10 mouse cellular contexts compared by ENCODE assay signal in genomic region chr3:31437970-31438369, GRCm38 (mm10).
DNase-seq lines count a peak whose midpoint lies in the region; ATAC-seq and TF ChIP-seq lines count a peak whose summit lies in the region.
"Had no signal": no experiment of that assay in that cellular context is flagged by ENCODE, and none has a peak within 500 bp of the region (broad histone marks: within the 10 kb centered on the region; RNA-seq: fewer than 3 reads in every experiment).

No protein-coding gene starts in this region.

- ATAC-seq in hindbrain, embryonic 15.5 days (ENCODE audit: low FRiP score, low read depth): peak; percentile 45; the same call in 1 of the 2 replicates
- no peak for ATAC-seq in hindbrain, embryonic 12.5 days (ENCODE audit: low FRiP score)
- ATAC-seq in midbrain, postnatal 0 days (ENCODE audit: low FRiP score): no peak
- ATAC-seq in midbrain, embryonic 15.5 days (replicated peaks): no peak
- ATAC-seq in forebrain, embryonic 16.5 days: no peak

- no peak overlapping the region for H3K4me2 ChIP-seq in hindbrain, embryonic 15.5 days
- no peak overlapping the region for H3K4me2 ChIP-seq in hindbrain, embryonic 12.5 days (replicated peaks)
- H3K4me2 ChIP-seq in midbrain, postnatal 0 days (ENCODE audit: low read depth, low read length, poor library complexity, severe bottlenecking): no peak overlapping the region
- H3K4me2 ChIP-seq in midbrain, embryonic 15.5 days: no peak overlapping the region
- no peak overlapping the region for H3K4me2 ChIP-seq in forebrain, embryonic 16.5 days (ENCODE audit: low read length)
- H3K4me2 ChIP-seq: embryonic facial prominence, embryonic 13.5 days had no signal

- WGBS in hindbrain, embryonic 15.5 days: 73% methylated on average over 3 of the region's 3 CpGs
- 79% methylated on average over 3 of the region's 3 CpGs for WGBS in hindbrain, embryonic 12.5 days
- 64% methylated on average over 3 of the region's 3 CpGs for WGBS in midbrain, postnatal 0 days
- 61% methylated on average over 3 of the region's 3 CpGs for WGBS in midbrain, embryonic 15.5 days
- 75% methylated on average over 3 of the region's 3 CpGs for WGBS in forebrain, embryonic 16.5 days

- no peaks in the 10 kb centered on the region for H3K4me1 ChIP-seq in hindbrain, embryonic 15.5 days (replicated peaks)
- no peaks in the 10 kb centered on the region for H3K4me1 ChIP-seq in hindbrain, embryonic 12.5 days
- H3K4me1 ChIP-seq in midbrain, postnatal 0 days (ENCODE audit: insufficient read depth, low read length): no peaks in the 10 kb centered on the region
- no peaks in the 10 kb centered on the region for H3K4me1 ChIP-seq in midbrain, embryonic 15.5 days
- no peaks in the 10 kb centered on the region for H3K4me1 ChIP-seq in forebrain, embryonic 16.5 days (replicated peaks; ENCODE audit: control insufficient read depth, insufficient read depth, low read length)
- H3K4me1 ChIP-seq: embryonic facial prominence, embryonic 13.5 days had no signal

- H3K9me3 ChIP-seq in hindbrain, embryonic 15.5 days: no peaks in the 10 kb centered on the region
- no peaks in the 10 kb centered on the region for H3K9me3 ChIP-seq in hindbrain, embryonic 12.5 days (replicated peaks)
- no peaks in the 10 kb centered on the region for H3K9me3 ChIP-seq in midbrain, postnatal 0 days (ENCODE audit: low read length)
- H3K9me3 ChIP-seq in midbrain, embryonic 15.5 days: no peaks in the 10 kb centered on the region
- H3K9me3 ChIP-seq in forebrain, embryonic 16.5 days (ENCODE audit: control insufficient read depth, low read length): no peaks in the 10 kb centered on the region
- H3K9me3 ChIP-seq: embryonic facial prominence, embryonic 13.5 days had no signal

- no peak overlapping the region for H3K4me3 ChIP-seq in hindbrain, embryonic 15.5 days
- no peak overlapping the region for H3K4me3 ChIP-seq in hindbrain, embryonic 12.5 days
- no peak overlapping the region for H3K4me3 ChIP-seq in midbrain, postnatal 0 days (ENCODE audit: low read depth, low read length)
- no peak overlapping the region for H3K4me3 ChIP-seq in midbrain, embryonic 15.5 days
- no peak overlapping the region for H3K4me3 ChIP-seq in forebrain, embryonic 16.5 days (replicated peaks; ENCODE audit: low read length)
- H3K4me3 ChIP-seq: embryonic facial prominence, embryonic 13.5 days; gastrocnemius, adult 2 months had no signal

- H3K36me3 ChIP-seq in hindbrain, embryonic 15.5 days: no peaks in the 10 kb centered on the region
- no peaks in the 10 kb centered on the region for H3K36me3 ChIP-seq in hindbrain, embryonic 12.5 days
- H3K36me3 ChIP-seq in midbrain, postnatal 0 days (ENCODE audit: insufficient read depth, low read length): no peaks in the 10 kb centered on the region
- H3K36me3 ChIP-seq in midbrain, embryonic 15.5 days (replicated peaks): no peaks in the 10 kb centered on the region
- H3K36me3 ChIP-seq in forebrain, embryonic 16.5 days (ENCODE audit: control insufficient read depth, insufficient read depth): no peaks in the 10 kb centered on the region
- H3K36me3 ChIP-seq: embryonic facial prominence, embryonic 13.5 days had no signal

- peak; percentile 72 for DNase-seq in midbrain, postnatal 0 days (ENCODE audit: low spot score)
- peak; percentile 45 for DNase-seq in adrenal gland, adult 8-10 months
- DNase-seq in left cerebral cortex, postnatal 4 days: peak; percentile 78
- DNase-seq: gastrocnemius, adult 2 months; kidney, adult 2 months had no signal

- no peak overlapping the region for H3K27ac ChIP-seq in hindbrain, embryonic 15.5 days (replicated peaks)
- H3K27ac ChIP-seq in hindbrain, embryonic 12.5 days: no peak overlapping the region
- no peak overlapping the region for H3K27ac ChIP-seq in midbrain, postnatal 0 days (ENCODE audit: low read depth, low read length)
- H3K27ac ChIP-seq in midbrain, embryonic 15.5 days: no peak overlapping the region
- no peak overlapping the region for H3K27ac ChIP-seq in forebrain, embryonic 16.5 days (ENCODE audit: low read length)
- H3K27ac ChIP-seq: embryonic facial prominence, embryonic 13.5 days; gastrocnemius, adult 2 months had no signal

- no peak overlapping the region for H3K9ac ChIP-seq in hindbrain, embryonic 15.5 days
- no peak overlapping the region for H3K9ac ChIP-seq in hindbrain, embryonic 12.5 days
- H3K9ac ChIP-seq in midbrain, postnatal 0 days (replicated peaks; ENCODE audit: low read length, poor library complexity, severe bottlenecking): no peak overlapping the region
- no peak overlapping the region for H3K9ac ChIP-seq in midbrain, embryonic 15.5 days
- no peak overlapping the region for H3K9ac ChIP-seq in forebrain, embryonic 16.5 days (replicated peaks; ENCODE audit: low read depth, low read length)
- H3K9ac ChIP-seq: embryonic facial prominence, embryonic 13.5 days had no signal

- no peak for TF ChIP-seq CTCF in midbrain, postnatal 0 days (IDR thresholded peaks at IDR 0.05)

- no peaks in the 10 kb centered on the region for H3K27me3 ChIP-seq in hindbrain, embryonic 15.5 days
- H3K27me3 ChIP-seq in hindbrain, embryonic 12.5 days: no peaks in the 10 kb centered on the region
- H3K27me3 ChIP-seq in midbrain, postnatal 0 days (ENCODE audit: insufficient read depth, low read length): no peaks in the 10 kb centered on the region
- H3K27me3 ChIP-seq in midbrain, embryonic 15.5 days (replicated peaks): no peaks in the 10 kb centered on the region
- H3K27me3 ChIP-seq in forebrain, embryonic 16.5 days (replicated peaks; ENCODE audit: control insufficient read depth, insufficient read depth, low read length): no peaks in the 10 kb centered on the region
- H3K27me3 ChIP-seq: embryonic facial prominence, embryonic 13.5 days had no signal

- intact Hi-C loops in left cerebral cortex, postnatal 4 days (cut with DNase I): no loop called here
